In genomic region chr3:65658081-65658612, GRCm38 (mm10) we compare ENCODE assay signal across 8 mouse cellular contexts. TPM values are rescaled to one million over a fixed set of nuclear protein-coding genes. Genes with fewer than 3 reads are reported as not detected.
DNase-seq lines count a peak whose midpoint lies in the region; ATAC-seq lines count a peak whose summit lies in the region.

No protein-coding gene starts in this region.

- peak overlapping the region; percentile 62 for H3K4me3 ChIP-seq in liver, embryonic 11.5 days (ENCODE audit: low read depth, low read length)
- H3K4me3 ChIP-seq in forebrain, embryonic 12.5 days (replicated peaks), result peak overlapping the region; percentile 63
- peak overlapping the region; percentile 62 for H3K4me3 ChIP-seq in liver, embryonic 13.5 days (replicated peaks)
- peak overlapping the region; percentile 62 for H3K4me3 ChIP-seq in stomach, embryonic 15.5 days (replicated peaks)

- WGBS in liver, embryonic 11.5 days, result 17% methylated on average over 18 of the region's 18 CpGs
- WGBS in forebrain, embryonic 12.5 days, result 1% methylated on average over 18 of the region's 18 CpGs
- 21% methylated on average over 18 of the region's 18 CpGs for WGBS in liver, embryonic 13.5 days (ENCODE audit: insufficient replicate concordance)
- WGBS in stomach, embryonic 15.5 days, result 42% methylated on average over 18 of the region's 18 CpGs

- no peak for ATAC-seq in liver, embryonic 11.5 days (replicated peaks; ENCODE audit: low FRiP score)
- peak; percentile 28 for ATAC-seq in forebrain, embryonic 12.5 days (ENCODE audit: low FRiP score)
- no peak for ATAC-seq in liver, embryonic 13.5 days (ENCODE audit: low read depth)
- ATAC-seq in stomach, embryonic 15.5 days (ENCODE audit: insufficient read depth, low FRiP score, low read depth), result no peak
- ATAC-seq in cerebellum, adult (ENCODE audit: insufficient number of reproducible peaks, low FRiP score, low TSS enrichment), result no peak

- no peaks in the 10 kb centered on the region for H3K9me3 ChIP-seq in liver, embryonic 11.5 days (ENCODE audit: control insufficient read depth, low read length)
- H3K9me3 ChIP-seq in forebrain, embryonic 12.5 days, result no peaks in the 10 kb centered on the region
- no peaks in the 10 kb centered on the region for H3K9me3 ChIP-seq in liver, embryonic 13.5 days (replicated peaks)
- H3K9me3 ChIP-seq in stomach, embryonic 15.5 days, result no peaks in the 10 kb centered on the region

- H3K4me1 ChIP-seq in liver, embryonic 11.5 days (replicated peaks; ENCODE audit: control insufficient read depth, insufficient read depth, low read length), result no peaks in the 10 kb centered on the region; the same call in 1 of the 2 replicates
- peaks cover 25% of the 10 kb centered on the region for H3K4me1 ChIP-seq in forebrain, embryonic 12.5 days
- H3K4me1 ChIP-seq in liver, embryonic 13.5 days (replicated peaks), result peaks cover 10% of the 10 kb centered on the region; the same call in 1 of the 2 replicates
- no peaks in the 10 kb centered on the region for H3K4me1 ChIP-seq in stomach, embryonic 15.5 days

- no peak overlapping the region; the same call in 1 of the 2 replicates for H3K9ac ChIP-seq in liver, embryonic 11.5 days (ENCODE audit: low read depth, low read length)
- H3K9ac ChIP-seq in forebrain, embryonic 12.5 days, result peak overlapping the region; percentile 72
- H3K9ac ChIP-seq in liver, embryonic 13.5 days, result no peak overlapping the region
- no peak overlapping the region for H3K9ac ChIP-seq in stomach, embryonic 15.5 days

- H3K27me3 ChIP-seq in liver, embryonic 11.5 days (replicated peaks; ENCODE audit: control insufficient read depth, insufficient read depth, low read length), result peaks cover 19% of the 10 kb centered on the region
- peaks cover 31% of the 10 kb centered on the region for H3K27me3 ChIP-seq in forebrain, embryonic 12.5 days
- H3K27me3 ChIP-seq in liver, embryonic 13.5 days, result peaks cover 47% of the 10 kb centered on the region
- H3K27me3 ChIP-seq in stomach, embryonic 15.5 days (replicated peaks), result no peaks in the 10 kb centered on the region

- DNase-seq in liver, embryonic 11.5 days (ENCODE audit: low spot score), result no peak
- DNase-seq in liver, result no peak
- no peak for DNase-seq in liver, embryonic 13.5 days
- no peak for DNase-seq in adrenal gland, adult 18-20 months (ENCODE audit: low spot score in 2 of 2)
- DNase-seq in cerebellum, adult 11-12 months, result no peak

- H3K27ac ChIP-seq in liver, embryonic 11.5 days (ENCODE audit: low read depth, low read length), result no peak overlapping the region
- no peak overlapping the region for H3K27ac ChIP-seq in forebrain, embryonic 12.5 days
- no peak overlapping the region for H3K27ac ChIP-seq in liver, embryonic 13.5 days
- H3K27ac ChIP-seq in stomach, embryonic 15.5 days, result peak overlapping the region; percentile 92; the same call in 1 of the 2 replicates

- H3K36me3 ChIP-seq in liver, embryonic 11.5 days (ENCODE audit: control insufficient read depth, insufficient read depth, low read length), result no peaks in the 10 kb centered on the region
- H3K36me3 ChIP-seq in forebrain, embryonic 12.5 days (replicated peaks), result no peaks in the 10 kb centered on the region
- H3K36me3 ChIP-seq in liver, embryonic 13.5 days, result no peaks in the 10 kb centered on the region
- H3K36me3 ChIP-seq in stomach, embryonic 15.5 days, result no peaks in the 10 kb centered on the region

- peak overlapping the region; percentile 73 for H3K4me2 ChIP-seq in liver, embryonic 11.5 days
- H3K4me2 ChIP-seq in forebrain, embryonic 12.5 days, result peak overlapping the region; percentile 97
- peak overlapping the region; percentile 79 for H3K4me2 ChIP-seq in liver, embryonic 13.5 days
- peak overlapping the region; percentile 93 for H3K4me2 ChIP-seq in stomach, embryonic 15.5 days

RNA-seq across cellular contexts. Expression of gene Lekr1, which starts 7.9 kb away (rescaled TPM):
- polyA plus RNA-seq in liver, embryonic 11.5 days (2014; fragmentation: Nextera tagmentation; extraction: Ambion mirVana), result 3.7 and 4.8 TPM in 2 replicates
- polyA plus RNA-seq in forebrain, embryonic 12.5 days (2016; fragmentation: Nextera tagmentation; extraction: Ambion mirVana), result 6.0 and 7.0 TPM in 2 replicates
- polyA plus RNA-seq in liver, embryonic 13.5 days (2015; fragmentation: Nextera tagmentation; extraction: Ambion mirVana), result 1.3 and 1.5 TPM in 2 replicates
- 7.3 and 7.6 TPM in 2 replicates for polyA plus RNA-seq in stomach, embryonic 15.5 days (2015; fragmentation: Nextera tagmentation; extraction: Ambion mirVana)
- 1 to 10 TPM; 2.5 to 3.1 TPM for total RNA-seq in adrenal gland, adult 18-20 months (2021)
